Mouse (Mus musculus) cerebellum, adult 2 months (tissue): ENCODE measurements around the gene Grb10.

ENCODE experiments used
- CTCF ChIP-seq: fragments of 200-500 bp; IDR thresholded peaks from 2 replicates; pipeline ENCODE4 v1.5.1; 2011; ENCODE audit warnings: low read depth, mild to moderate bottlenecking, control low read depth, low read length, moderate library complexity, borderline replicate concordance; ENCODE audit not compliant: insufficient read depth
- POLR2A ChIP-seq: fragments of 200-500 bp; IDR thresholded peaks from 2 replicates; pipeline ENCODE4 v1.6.1; 2011; ENCODE audit warnings: low read length, control low read depth, borderline replicate concordance; ENCODE audit not compliant: insufficient read depth

GRCm38 (mm10) chr11:12023051-12023450 lies 15.4 kb downstream of the Grb10 start:
- TF ChIP-seq CTCF (no peak), POLR2A (no peak)
